Mouse (Mus musculus) ES-E14 (cell line): ENCODE measurements around the gene Ghrh.

Experiments used
- HCFC1 ChIP-seq: IDR thresholded peaks from 2 replicates; pipeline ENCODE4 v1.6.1; 2012; ENCODE audit warnings: low read length, inconsistent platforms, borderline replicate concordance; ENCODE audit not compliant: insufficient read depth
- ZC3H11A ChIP-seq: IDR thresholded peaks from 2 replicates; pipeline ENCODE4 v1.6.1; 2012; ENCODE audit warnings: low read depth, mild to moderate bottlenecking, inconsistent platforms, low read length, borderline replicate concordance

DNA sequence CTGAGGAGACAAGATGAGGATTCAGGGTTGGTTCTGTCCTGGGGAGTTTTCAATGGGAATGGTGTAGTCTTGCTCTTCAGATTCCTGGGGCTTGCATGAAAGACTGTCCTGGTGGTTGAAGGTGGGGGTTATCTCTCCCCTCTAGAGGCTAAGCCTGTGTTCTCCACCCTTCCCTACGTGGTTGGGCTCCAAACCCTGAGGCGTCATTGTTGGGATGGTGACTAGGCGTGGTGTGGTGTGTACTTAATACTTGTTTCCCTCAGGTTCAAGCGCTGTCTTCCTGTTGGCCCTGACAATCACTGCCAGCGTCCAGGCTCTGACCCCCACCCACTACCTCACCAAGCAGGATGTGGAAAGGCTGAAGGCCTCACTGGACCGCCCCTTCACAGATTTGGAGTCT, 64.0 kb downstream of the Ghrh start:
- TF ChIP-seq ZC3H11A (no peak), HCFC1 (no peak)
